Mouse (Mus musculus) frontal cortex, postnatal 25 days (tissue): Measurements from ENCODE around the gene Zbtb48.
A peak's percentile ranks its signal among the peaks of the same experiment; 100 is the strongest.

Experiments
- DNase-seq, 2 experiments: peaks; one replicate each; pipeline ENCODE4 v3.0.0; 2022; ENCODE audit warnings: low spot score in 2 of 2

Gene Zbtb48

DNA sequence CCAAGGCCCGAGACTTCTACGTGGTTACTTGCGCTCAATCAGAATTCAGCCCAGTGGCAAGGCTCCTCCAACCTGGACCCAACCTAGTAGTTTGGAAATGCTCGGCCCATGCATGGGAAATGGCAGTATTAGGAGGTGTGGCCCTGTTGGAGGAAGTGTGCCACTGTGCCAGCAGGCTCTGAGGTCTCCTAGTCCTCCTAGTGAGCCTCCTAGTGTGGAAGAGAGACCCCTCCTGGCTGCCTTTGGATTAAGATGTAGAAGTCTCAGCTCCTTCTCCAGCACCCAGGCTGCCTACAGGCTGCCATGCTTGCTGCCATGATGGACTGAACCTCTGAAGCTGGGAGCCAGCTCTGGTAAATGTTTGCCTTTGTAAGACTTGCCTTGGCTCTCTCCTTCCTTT lies 2.5 kb upstream of the Zbtb48 start:
- no peak for DNase-seq

DNA sequence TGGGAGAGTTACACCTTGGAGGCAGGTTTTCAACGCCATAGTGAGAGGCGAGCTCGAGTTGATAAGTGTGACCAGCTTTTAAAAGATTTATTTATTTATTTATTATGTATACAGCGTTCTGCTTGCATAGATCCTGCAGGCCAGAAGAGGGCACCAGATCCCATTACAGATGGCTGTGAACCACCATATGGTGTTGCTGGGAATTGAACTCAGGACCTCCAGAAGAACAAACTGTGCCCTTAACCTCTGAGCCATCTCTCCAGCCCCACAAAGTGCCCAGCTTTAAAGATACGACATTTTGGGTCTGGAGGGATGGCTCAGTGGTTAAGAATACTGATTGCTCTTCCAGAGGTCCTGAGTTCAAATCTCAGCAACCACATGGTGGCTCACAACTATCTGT lies 1.6 kb upstream of the Zbtb48 start:
- DNase-seq = no peak

DNA sequence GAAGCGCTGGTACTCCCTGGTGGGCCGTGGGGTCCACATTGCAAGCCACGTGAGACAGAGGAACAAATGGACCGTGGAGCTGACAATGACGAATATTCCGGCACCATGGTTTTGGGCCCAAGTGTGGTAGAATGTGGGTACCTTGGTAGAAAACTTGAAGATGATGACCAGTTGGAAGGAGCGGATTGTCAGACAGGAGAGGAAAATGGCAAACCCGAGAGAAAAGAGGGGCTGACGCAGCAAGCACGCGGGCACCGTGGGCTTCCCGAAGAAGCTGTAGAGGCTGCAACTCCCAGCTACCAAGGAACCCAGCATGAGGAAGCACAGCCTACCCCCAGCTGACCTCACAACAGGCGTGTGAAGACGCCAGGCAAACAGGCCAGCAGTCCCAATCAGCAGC lies 985 bp upstream of the Zbtb48 start:
- DNase-seq = no peak

DNA sequence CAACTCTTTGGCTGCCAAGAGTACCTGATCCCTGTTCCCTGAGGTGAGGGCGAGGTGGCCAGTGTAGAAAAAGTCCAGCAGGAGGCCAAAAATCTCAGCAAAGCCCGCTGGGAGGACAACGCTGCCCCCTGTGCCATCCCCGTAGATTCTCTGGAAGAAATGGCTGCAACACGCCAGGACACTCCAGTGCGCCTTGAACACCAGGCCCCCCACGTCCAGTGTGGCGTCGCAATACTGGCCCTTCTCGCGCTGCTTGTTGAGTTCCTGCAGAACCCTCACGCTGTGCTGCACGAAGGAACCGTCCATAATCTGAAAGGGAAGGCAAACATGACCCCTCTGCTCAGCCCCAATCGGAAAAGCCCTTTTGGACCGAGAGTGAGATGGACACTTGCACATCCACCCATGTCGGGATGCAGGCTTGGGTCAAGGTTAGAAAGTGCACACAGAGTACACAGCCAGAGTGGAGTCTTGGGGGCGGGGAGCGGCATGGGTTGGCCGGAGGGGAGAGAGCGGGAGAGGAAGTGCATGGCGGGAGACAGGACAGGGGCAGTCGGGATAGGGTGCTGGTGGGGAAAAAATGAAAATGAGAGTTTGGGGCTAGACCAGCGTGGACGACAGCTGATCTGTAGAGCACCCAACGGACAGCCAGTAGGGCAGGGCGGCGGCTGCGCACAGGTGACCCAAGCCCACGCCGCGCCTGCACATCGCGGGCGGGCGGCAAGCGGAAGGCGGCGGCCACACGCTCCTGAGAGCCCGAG lies 541 bp downstream of the Zbtb48 start:
- no peak for DNase-seq

DNA sequence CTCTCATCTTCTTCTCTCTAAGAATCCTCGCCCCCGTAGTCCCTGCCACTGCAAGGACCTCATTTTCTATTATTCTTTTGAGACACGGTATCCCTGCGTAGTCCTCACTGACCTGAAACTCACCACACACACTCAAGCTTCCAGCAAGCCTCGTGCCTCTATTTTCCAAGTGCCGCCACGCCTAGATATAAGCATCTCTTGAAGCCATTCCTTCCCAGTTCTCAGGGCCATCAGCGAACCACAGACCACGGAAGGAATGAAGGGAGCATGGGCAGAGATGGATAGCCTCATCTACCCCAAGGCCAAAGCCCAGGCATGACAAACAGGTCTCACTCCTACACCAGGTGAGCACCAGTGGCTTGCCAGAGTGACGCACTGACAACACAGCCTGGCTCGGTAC lies 2.9 kb downstream of the Zbtb48 start:
- no peak for DNase-seq

DNA sequence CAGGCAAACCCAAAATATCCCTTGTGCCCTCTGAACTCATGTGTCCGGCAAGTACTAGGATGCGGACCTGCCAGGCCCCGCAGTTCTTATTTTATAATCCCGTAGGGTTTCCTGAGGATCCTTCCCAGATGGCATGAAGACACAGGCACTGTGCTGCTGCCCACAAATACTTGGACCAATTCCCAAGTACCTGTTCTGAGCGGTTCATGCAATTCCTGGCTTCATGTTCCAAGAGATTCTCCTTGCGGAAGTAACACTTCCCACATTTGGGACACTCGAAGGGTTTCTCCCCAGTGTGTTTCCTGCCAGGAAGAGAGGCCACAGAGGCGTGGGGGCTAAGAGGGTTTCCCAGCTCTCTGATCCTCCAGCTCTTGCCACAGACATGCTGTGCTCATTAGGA lies 5.0 kb downstream of the Zbtb48 start:
- DNase-seq = no peak

DNA sequence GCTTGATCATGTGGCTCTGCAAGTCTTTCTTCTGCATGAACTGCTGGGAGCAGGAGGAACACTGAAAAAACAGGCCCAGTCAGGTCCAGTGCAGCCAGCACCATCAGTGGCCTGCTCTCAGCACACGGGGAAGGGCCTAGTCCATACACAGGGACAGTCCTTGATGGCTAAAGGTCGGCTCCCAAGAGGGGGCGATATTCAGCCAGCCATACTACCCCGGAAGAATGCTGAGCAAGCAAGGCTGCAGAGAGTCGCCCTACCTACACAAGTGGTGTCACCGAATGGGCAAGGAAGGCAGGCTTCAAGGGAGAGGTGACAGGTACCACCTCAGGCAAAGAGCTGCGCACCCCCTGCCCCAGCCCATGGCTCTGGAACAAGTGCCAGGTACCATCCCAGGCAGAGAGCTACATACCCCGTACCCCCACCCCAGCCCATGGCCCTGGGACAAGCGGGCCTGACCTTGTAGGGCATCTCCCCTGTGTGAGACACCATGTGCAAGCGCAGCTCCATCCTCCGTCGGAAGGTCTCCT lies 5.8 kb downstream of the Zbtb48 start:
- DNase-seq = no peak

DNA sequence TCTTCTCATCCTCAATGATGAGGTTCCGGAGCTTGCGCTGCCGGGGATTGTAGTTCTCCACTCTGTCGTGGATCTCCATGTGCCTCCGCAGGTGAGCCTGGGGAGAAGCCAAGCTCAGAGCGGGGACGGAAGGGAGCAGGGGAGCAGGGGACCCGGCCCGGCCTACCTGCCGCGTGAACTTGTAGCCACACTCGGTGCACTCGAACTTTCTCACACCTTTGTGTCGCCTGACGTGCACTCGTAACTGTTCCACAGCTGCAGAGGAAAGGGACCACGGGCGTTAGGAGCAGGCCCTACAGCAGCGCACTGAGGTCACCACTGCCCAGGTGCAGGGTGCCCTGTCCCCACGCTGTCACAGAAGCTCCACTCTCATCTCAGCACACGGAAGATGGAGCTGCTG lies 7.4 kb downstream of the Zbtb48 start:
- DNase-seq = no peak

DNA sequence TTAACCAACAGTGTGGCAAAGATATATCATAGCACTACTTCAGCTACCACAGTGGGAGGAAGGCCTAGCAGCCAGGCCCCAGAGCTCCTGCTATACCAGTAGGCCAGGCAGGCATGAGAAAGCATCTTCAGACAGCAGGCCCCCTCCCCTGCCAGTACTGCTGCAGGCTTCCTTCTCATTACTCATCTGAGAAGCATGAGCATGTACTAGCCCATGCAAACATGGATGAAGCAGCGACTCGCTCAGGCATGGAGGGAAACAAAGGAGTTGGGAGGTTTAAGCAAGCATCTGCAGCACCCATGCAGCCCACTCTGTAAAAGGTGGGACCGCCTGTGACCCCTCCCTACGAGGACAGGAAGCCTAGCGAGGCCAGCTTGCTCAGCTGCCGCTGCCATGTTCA lies 8.4 kb downstream of the Zbtb48 start:
- no peak for DNase-seq

DNA sequence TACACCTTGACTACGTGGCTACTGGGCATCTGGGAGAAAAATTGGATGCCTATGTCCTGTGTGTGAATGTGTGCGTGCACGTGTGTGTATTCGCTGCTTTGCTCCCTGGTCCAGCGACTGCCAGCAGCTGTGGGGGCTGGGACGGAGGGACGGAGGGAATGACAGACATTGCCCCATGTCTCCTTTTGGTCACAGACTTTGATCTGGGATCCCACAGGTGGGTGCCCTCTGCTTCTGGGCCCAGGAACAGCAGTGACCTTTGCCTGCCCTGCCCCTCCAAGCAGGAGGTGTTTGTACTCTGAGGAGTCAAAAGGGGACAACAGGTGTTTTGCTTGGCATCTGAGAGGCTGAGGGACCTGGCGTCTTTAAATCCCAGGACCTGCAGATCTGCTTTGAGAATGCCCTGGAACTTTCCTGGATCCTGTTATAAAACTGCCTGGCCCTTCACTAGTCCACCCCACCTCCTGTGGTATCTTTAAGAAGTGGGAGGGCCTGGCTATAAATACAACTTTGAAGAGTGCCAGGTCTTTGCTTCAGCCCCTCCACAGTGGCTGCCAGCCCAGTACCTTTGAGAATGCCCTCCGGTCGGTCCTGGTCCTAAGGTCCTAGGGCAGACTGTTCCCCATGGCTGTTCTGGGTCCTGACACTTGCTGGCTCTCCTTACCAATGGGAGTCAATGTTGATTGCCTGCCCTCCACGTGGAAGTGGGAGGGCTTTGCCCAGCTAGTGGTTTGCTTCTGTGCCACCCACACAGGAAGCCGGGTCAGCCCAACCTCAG lies 14.2 kb downstream of the Zbtb48 start:
- no peak for DNase-seq

DNA sequence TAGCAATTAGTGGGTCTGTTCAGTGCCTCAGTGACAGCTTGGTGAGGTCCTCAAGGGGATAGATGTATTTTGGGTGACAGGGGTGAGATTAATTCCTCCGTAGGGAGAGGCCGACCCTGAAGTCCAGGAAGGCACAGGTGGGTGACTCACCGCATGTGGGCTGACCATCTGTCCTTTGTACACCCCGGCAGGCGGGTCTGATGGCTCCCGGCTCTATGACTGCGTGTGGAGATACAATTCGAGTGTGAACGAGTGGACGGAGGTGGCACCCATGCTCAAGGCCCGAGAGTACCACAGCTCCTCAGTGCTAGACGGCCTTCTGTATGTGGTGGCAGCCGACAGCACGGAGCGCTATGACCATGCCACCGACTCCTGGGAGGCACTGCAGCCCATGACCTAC lies 15.4 kb downstream of the Zbtb48 start:
- no peak for DNase-seq

DNA sequence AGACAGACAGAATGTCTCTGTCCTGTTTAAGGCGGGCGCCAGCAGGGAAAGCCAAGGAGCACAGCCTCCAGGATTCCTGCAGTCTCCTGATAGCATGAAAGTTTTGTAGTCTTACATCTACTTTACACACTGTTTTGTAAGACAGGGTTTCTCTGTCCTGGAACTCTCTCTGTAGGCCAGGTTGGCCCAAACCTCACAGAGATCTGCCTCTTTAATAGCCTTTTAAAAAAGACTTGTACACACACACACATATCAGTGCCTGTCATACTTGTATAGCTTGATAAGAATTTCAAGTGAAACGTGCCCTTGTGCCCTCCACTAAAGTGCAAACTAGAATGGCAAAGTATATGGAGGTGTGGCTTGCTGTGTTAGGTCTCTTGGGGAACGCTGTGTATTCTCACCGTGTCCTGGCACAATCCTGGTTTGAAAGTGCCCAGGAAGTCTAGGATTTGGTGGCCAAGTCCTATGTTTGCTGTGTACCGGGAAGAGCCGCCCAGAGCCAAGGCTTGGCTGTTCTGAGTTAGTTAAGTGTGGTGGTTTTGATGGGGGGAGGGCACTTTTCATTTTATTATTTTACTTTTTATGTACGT lies 16.2 kb downstream of the Zbtb48 start:
- no peak for DNase-seq

DNA sequence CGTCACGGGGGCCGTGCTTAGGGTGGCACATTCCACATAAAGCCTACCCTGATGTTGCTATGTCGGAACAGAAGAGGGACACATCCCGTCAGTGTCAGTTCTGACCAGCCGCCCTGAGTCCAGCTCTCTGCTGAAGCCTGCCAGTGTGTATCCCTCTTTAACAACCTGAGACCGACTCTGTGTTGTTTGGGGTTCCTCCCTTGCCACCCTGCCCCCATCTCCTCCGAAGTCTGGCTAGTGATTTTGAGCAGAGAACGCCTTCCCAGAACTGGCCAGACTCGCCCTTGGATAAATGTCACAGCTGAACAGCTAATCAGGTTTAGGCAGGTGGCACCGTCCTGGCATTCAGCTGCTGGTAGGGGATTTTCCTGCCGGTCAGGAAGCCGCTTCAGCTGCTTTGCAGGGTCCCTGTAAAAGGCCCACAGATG lies 16.8 kb downstream of the Zbtb48 start:
- DNase-seq = no peak

DNA sequence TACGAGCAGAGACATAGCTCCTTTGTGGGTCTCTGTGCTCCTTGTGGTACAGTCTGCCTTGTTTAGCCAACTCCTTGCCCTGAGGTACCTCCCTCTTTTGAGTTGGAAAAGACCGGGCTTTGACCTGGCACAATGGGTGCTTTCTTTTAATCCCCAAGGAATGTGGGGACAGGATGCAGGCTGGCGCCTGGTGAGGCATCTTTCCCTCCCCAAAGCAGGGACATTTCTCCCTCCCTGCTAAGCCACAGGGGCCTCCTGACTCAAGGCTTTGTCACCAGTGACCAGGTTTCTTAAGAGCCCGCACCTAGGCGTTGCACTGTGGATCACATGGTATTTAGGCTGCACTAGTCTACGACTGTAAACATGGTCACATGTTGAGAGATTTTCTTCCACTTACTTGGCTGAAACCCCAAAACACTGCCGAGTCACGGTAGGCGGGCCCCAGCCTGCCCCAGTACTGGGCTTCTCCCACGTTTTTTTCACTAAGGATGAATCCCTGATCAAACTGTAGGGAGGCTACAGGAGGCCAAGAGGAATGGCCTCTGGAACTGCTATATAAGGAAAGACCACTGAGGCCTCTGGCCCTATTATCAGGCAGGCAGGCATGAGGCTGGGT lies 17.3 kb downstream of the Zbtb48 start:
- DNase-seq = no peak

DNA sequence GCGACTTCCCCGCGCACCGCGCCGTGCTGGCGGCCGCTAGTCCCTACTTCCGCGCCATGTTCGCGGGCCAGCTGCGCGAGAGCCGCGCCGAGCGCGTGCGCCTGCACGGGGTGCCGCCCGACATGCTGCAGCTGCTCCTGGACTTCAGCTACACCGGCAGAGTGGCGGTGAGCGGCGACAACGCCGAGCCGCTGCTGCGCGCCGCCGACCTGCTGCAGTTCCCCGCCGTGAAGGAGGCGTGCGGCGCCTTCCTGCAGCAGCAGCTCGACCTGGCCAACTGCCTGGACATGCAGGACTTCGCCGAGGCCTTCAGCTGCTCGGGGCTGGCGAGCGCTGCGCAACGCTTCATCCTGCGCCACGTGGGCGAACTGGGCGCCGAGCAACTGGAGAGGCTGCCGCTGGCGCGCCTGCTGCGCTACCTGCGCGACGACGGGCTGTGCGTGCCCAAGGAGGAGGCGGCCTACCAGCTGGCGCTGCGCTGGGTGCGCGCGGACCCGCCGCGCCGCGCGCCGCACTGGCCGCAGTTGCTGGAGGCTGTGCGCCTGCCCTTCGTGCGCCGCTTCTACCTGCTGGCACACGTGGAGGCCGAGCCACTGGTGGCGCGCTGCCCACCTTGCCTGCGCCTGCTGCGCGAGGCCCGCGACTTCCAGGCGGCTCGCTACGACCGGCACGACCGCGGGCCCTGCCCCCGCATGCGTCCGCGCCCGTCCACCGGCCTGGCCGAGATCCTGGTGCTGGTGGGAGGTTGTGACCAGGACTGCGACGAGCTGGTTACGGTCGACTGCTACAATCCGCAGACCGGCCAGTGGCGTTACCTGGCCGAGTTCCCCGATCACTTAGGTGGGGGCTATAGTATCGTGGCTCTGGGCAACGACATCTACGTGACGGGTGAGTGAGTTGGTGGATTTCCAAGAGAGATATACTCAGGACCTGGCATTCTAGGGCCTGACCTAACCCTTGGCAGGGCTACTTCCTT lies 18.1 kb downstream of the Zbtb48 start:
- peak; percentile 52 to 66 for DNase-seq

DNA sequence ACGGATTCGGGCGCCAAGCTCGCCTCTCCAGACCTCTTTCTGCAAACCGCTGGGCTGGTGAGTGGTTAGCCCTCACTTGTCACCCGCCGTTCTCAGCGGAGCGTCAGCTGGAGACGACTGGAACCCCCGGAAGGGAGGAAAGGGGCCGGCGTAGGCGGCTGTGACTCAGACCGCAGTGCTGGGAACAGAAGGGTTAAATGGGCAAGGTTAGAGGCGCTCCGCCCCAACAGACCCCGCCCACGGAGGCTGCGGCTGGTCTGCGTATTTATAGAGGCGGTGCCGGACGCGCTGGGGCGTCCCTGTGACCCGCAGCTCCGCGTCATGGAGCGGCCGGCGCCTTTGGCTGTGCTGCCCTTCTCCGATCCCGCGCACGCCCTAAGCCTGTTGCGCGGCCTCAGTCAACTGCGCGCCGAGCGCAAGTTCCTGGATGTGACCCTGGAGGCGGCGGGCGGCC lies 18.8 kb downstream of the Zbtb48 start, which contains the start of gene Klhl21:
Klhl21 (plus strand) TSS at position 182 of the 454 bp plus-strand sequence.
- DNase-seq = peak; percentile 85 to 88

DNA sequence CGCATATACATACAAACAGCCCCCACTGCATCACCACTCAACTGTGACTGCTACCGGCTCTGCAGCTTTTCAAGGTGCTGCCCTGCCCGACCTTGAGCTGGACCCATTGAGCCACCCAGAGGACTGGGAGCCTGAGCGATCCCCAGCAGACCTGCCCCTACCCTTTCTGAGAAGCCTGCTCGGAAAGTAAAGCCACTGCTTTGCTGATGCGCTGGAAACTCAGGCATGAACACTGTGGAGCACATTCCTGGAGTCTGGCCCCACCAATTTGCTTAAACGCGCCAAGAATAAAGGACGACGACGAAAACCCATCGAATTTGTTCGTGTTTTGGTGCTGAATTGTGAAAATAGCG lies 19.3 kb downstream of the Zbtb48 start:
- no peak for DNase-seq

DNA sequence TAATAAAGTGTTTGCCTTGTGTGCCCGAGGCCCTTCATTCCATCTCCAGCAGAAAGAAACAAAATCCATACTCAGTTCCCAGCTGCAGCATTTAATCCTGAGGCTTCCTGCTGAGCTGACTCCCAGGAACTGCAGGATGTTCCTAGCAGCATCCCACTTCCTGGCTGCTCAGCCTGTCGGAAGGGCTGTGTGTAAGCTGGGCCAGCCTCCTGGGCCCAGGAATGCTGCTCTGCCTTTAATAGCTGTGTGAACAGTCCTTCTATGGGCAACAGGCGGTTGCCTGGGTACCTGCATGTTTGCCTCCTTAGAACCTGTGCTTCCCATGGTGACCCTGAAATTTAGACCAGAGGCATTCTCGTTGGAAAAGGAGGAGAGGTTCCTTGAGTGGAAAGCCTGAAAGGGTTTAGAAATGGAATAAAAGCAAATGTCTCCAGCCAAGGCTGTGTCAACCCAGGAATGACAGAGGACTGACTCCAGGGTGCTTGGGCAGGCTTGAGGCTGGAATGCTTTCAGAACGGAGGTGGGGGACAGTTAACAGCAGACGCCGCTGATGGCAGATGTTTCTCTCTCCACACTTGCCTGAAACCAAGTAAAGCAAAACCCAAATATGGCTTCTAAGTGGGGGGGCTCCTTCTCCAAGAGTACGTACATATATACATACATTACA lies 19.9 kb downstream of the Zbtb48 start:
- no peak for DNase-seq

DNA sequence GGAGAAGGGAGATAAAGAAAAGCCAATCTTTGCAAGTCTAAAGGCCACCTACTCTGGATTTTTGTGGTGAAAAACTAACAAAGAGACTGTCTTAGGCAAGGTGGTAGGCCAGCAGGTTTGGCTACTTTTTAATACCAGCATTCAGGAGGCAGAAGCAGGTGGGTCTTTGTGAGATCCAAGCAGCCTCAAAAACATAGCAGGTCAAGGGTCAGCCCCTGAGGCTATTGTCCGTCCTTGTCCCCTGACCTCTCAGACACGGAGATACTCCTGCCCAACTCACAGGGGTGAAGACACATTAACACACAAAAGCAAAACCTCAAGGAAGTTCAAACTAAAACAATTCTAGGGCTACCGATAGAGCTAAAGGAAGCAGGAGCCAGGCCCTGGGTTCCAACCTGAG lies 20.7 kb downstream of the Zbtb48 start:
- DNase-seq = no peak

DNA sequence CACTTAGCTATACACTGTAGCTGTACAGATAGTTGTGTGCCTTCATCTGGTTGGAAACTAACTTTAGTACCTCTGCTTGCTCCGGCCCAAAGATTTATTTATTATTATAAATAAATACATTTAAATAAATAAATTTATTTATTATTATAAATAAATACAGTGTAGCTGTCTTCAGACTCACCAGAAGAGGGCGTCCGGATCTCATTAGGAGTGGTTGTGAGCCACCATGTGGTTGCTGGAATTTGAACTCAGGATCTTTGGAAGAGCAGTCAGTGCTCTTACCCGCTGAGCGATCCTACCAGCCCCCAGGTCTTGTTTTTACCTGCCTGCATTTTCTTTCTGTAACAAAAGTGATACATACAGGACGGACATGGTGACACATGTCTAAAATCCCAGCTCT lies 21.3 kb downstream of the Zbtb48 start:
- no peak for DNase-seq
